Mouse (Mus musculus) hindbrain, embryonic 12.5 days (tissue): ENCODE measurements around the gene Sfr1. TPM values are rescaled to one million over a fixed set of nuclear protein-coding genes. Genes with fewer than 3 reads are reported as not detected.

Source experiments
- ATAC-seq: fragments of 200-750 bp; cut with Nextera tagmentation; 2 replicates; pipeline ENCODE4 v1.8.0; 2017; ENCODE audit warnings: moderate TSS enrichment; ENCODE audit not compliant: low FRiP score
- H3K27ac ChIP-seq: fragments of 300-500 bp; sonication (generic); 2 replicates; pipeline ENCODE4 v1.5.1; 2016; ENCODE audit warnings: mild to moderate bottlenecking
- H3K27me3 ChIP-seq: fragments of 300-500 bp; sonication (generic); 2 replicates; pipeline ENCODE4 v1.6.1; 2016; ENCODE audit warnings: mild to moderate bottlenecking
- H3K36me3 ChIP-seq: fragments of 300-500 bp; sonication (generic); 2 replicates; pipeline ENCODE4 v1.6.1; 2016; ENCODE audit warnings: mild to moderate bottlenecking
- H3K4me1 ChIP-seq: fragments of 300-500 bp; sonication (generic); 2 replicates; pipeline ENCODE4 v1.6.1; 2016
- H3K4me2 ChIP-seq: fragments of 300-500 bp; sonication (generic); replicated peaks from 2 replicates; pipeline ENCODE4 v1.6.1; 2016; ENCODE audit warnings: mild to moderate bottlenecking
- H3K4me3 ChIP-seq: fragments of 300-500 bp; sonication (generic); 2 replicates; pipeline ENCODE4 v1.5.1; 2016; ENCODE audit warnings: mild to moderate bottlenecking
- H3K9ac ChIP-seq: fragments of 300-500 bp; sonication (generic); 2 replicates; pipeline ENCODE4 v1.6.1; 2016; ENCODE audit warnings: mild to moderate bottlenecking, moderate library complexity
- H3K9me3 ChIP-seq: fragments of 300-500 bp; sonication (generic); replicated peaks from 2 replicates; pipeline ENCODE4 v1.6.1; 2016; ENCODE audit warnings: mild to moderate bottlenecking
- WGBS: fragments of 180-500 bp; shearing (Covaris S2); methylation state at CpG from one replicate; pipeline ENCODE4 v1.1.7; 2016; 5-methylcytosine and 5-hydroxymethylcytosine counted together
- polyA plus RNA-seq: library from polyadenylated mRNA; unstranded; fragments of >200 nt; fragmentation: Nextera tagmentation; extraction: Ambion mirVana; gene quantifications from 2 replicates; pipeline ENCODE4 v1.2.1, GENCODE M21; 2016

The Sfr1 gene
- 249 and 263 TPM in 2 replicates for polyA plus RNA-seq

DNA sequence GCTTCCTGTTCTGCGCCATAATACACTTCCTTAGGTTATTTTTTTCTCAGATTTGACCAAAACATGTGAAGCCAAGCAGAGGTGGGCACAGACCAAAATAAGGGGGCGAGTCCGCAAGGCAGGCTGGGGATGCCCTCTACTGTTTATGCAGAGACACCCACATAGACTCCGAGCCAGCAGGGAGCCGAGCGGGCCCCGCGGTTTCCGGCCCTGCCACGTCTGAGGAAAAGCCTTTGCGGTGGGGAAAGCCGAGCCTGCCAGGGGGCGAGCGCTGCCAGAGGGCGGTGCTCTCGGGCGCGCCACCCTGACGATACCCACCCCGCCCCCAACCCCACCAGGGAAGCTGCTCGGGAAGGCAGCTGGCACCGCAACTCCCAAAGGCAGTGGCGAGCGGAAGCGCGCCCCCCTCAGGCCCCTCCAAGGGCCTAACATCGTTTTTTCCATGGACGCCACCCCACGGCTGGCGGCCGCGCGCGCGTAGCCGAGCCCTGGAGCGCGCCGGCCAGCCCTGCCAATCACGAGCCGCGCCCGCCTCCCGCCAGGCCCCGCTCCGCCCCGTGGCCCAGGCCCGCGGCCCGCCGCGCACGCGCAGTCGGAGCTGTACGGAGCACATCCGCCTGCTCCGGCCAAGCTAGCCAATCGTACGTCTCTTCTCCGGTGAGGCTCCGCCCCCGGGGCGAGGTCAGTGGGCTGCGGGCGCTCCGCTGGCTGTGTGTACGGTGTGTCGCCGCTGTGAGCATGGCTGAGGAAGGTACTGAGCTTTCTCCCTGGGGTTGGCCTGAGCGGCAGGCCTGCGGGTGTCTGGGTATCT lies at the start of gene Sfr1:
Gene Sfr1, plus strand, starts transcription at position 612 of the 811 bp plus-strand sequence.
- H3K4me2 ChIP-seq, result peak within 1 kb of the TSS; percentile 80
- peak within 1 kb of the TSS; percentile 90 for H3K9ac ChIP-seq
- 0 out of 2 replicates have a peak, but pooled peaks cover 12% of the 10 kb centered on the region for H3K4me1 ChIP-seq
- WGBS, result 1% methylated on average over 68 of the region's 72 CpGs
- H3K4me3 ChIP-seq, result peak within 1 kb of the TSS; percentile 74
- peak; percentile 98 for ATAC-seq
- H3K27me3 ChIP-seq, result no peaks in the 10 kb centered on the region
- peaks cover 33% of the 10 kb centered on the region for H3K36me3 ChIP-seq
- H3K9me3 ChIP-seq, result no peaks in the 10 kb centered on the region
- H3K27ac ChIP-seq, result peak within 1 kb of the TSS; percentile 96

- 88% methylated on average over 7 of the region's 7 CpGs for WGBS
Measured at GRCm38 (mm10) chr19:47689592-47689991, 41.9 kb upstream of the Sfr1 start.

GRCm38 (mm10) chr19:47691994-47692393 lies 39.5 kb upstream of the Sfr1 start, which contains the start of gene Col17a1:
Gene Col17a1, minus strand, starts transcription at chr19:47692094.
- H3K4me3 ChIP-seq, result no peak within 1 kb of the TSS
- H3K27ac ChIP-seq, result no peak within 1 kb of the TSS
- no peak within 1 kb of the TSS for H3K9ac ChIP-seq
- H3K27me3 ChIP-seq, result no peaks in the 10 kb centered on the region
- H3K4me1 ChIP-seq, result no peaks in the 10 kb centered on the region
- WGBS, result 84% methylated on average over 6 of the region's 6 CpGs
- H3K9me3 ChIP-seq, result no peaks in the 10 kb centered on the region
- no peak for ATAC-seq
- no peak within 1 kb of the TSS for H3K4me2 ChIP-seq
- H3K36me3 ChIP-seq, result no peaks in the 10 kb centered on the region

More at GRCm38 (mm10) chr19:47689592-47689991, 41.9 kb upstream of the Sfr1 start:
- H3K4me3 ChIP-seq, result no peak overlapping the region
- no peak overlapping the region for H3K27ac ChIP-seq
- H3K27me3 ChIP-seq, result no peaks in the 10 kb centered on the region
- no peaks in the 10 kb centered on the region for H3K36me3 ChIP-seq
- H3K4me1 ChIP-seq, result no peaks in the 10 kb centered on the region
- no peak for ATAC-seq
- no peak overlapping the region for H3K4me2 ChIP-seq
- H3K9ac ChIP-seq, result no peak overlapping the region
- H3K9me3 ChIP-seq, result no peaks in the 10 kb centered on the region

DNA sequence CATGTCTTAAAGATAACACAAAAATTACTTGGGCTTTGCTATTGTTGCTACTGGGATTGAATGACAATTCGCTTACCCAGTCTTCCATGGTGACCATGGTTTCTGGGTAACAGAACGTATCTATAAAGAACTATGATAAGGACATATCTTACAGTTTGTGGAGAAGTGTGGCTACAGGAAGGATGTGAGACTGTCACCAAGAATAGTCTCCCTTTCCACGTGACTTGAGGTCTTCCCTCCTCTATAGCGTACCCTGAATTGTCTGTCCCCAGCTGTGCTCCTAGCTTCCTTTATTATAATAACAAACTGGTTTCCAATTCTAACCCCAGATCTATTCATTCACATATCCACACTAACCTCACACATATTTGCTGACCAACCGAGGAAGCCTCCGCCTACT lies 35.8 kb upstream of the Sfr1 start:
- Histone ChIP-seq H3K9me3 (no peaks in the 10 kb centered on the region), H3K36me3 (no peaks in the 10 kb centered on the region), H3K4me3 (no peak overlapping the region), H3K4me2 (no peak overlapping the region), H3K27ac (no peak overlapping the region), H3K4me1 (no peaks in the 10 kb centered on the region), H3K9ac (no peak overlapping the region), H3K27me3 (no peaks in the 10 kb centered on the region)
- no peak for ATAC-seq
- WGBS, result 93% methylated on average over 6 of the region's 6 CpGs

- 92% methylated on average over 8 of the region's 8 CpGs for WGBS
- Histone ChIP-seq H3K4me1 (no peaks in the 10 kb centered on the region), H3K27ac (no peak overlapping the region), H3K4me3 (no peak overlapping the region), H3K9me3 (no peaks in the 10 kb centered on the region), H3K4me2 (no peak overlapping the region), H3K27me3 (no peaks in the 10 kb centered on the region), H3K9ac (no peak overlapping the region), H3K36me3 (no peaks in the 10 kb centered on the region)
- ATAC-seq, result no peak
Measured at GRCm38 (mm10) chr19:47696411-47696810, 35.1 kb upstream of the Sfr1 start.

DNA sequence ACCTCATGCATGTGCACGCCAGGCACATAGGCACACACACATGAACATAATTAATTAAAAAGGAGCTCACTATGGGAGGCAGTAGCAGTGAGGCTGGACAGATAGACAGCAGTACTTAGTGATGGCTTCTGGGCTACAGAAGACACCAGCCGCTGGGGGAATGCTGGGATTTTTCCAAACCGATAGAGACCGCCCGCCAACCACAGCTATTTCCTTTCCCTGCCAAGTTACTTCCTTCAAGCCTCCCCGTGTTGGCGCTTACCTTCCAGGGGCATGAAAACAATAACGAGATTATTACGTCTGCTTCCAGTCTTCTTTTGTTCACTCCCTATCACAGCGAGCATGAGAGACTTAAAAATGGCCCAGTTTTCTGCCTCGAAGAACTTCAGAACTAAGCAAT lies 34.4 kb upstream of the Sfr1 start:
- Histone ChIP-seq H3K36me3 (no peaks in the 10 kb centered on the region), H3K4me1 (no peaks in the 10 kb centered on the region), H3K4me3 (no peak overlapping the region), H3K9ac (no peak overlapping the region), H3K9me3 (no peaks in the 10 kb centered on the region), H3K27me3 (no peaks in the 10 kb centered on the region), H3K27ac (no peak overlapping the region), H3K4me2 (no peak overlapping the region)
- WGBS, result 90% methylated on average over 11 of the region's 11 CpGs
- ATAC-seq, result no peak

- Histone ChIP-seq H3K9me3 (no peaks in the 10 kb centered on the region), H3K27ac (no peak overlapping the region), H3K4me3 (no peak overlapping the region), H3K27me3 (no peaks in the 10 kb centered on the region), H3K4me1 (no peaks in the 10 kb centered on the region), H3K36me3 (no peaks in the 10 kb centered on the region), H3K4me2 (no peak overlapping the region), H3K9ac (no peak overlapping the region)
- no peak for ATAC-seq
- 84% methylated on average over 9 of the region's 9 CpGs for WGBS
Measured at GRCm38 (mm10) chr19:47698266-47698665, 33.2 kb upstream of the Sfr1 start.

DNA sequence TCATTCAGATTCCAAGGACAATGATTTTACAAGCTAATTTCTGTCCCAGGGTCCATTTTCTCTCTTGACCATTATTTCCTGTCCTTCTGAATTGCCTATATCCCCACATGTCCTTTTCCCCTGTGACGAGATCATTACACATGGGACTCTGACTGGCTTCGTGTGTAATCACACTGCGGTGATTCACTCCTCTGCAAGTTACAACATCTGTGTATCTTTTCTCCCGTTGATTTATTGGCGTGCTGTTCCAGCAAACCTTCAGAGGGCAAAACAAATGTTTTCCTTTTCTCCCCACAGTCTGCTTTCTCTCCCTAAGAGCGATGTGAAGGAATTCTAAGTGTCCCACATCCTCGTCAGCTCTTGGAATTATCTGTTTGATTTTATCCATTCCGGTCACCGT lies 31.7 kb upstream of the Sfr1 start:
- no peaks in the 10 kb centered on the region for H3K36me3 ChIP-seq
- no peak overlapping the region for H3K9ac ChIP-seq
- WGBS, result 76% methylated on average over 9 of the region's 9 CpGs
- no peak overlapping the region for H3K4me3 ChIP-seq
- H3K9me3 ChIP-seq, result no peaks in the 10 kb centered on the region
- no peaks in the 10 kb centered on the region for H3K4me1 ChIP-seq
- no peak overlapping the region for H3K27ac ChIP-seq
- H3K27me3 ChIP-seq, result no peaks in the 10 kb centered on the region
- no peak overlapping the region for H3K4me2 ChIP-seq
- no peak for ATAC-seq

GRCm38 (mm10) chr19:47700509-47700908 lies 31.0 kb upstream of the Sfr1 start:
- Histone ChIP-seq H3K4me3 (no peak overlapping the region), H3K27me3 (no peaks in the 10 kb centered on the region), H3K4me1 (no peaks in the 10 kb centered on the region), H3K36me3 (no peaks in the 10 kb centered on the region), H3K27ac (no peak overlapping the region), H3K9me3 (no peaks in the 10 kb centered on the region), H3K9ac (no peak overlapping the region), H3K4me2 (no peak overlapping the region)
- WGBS, result 89% methylated on average over 8 of the region's 8 CpGs
- no peak for ATAC-seq

- Histone ChIP-seq H3K4me2 (no peak overlapping the region), H3K4me1 (no peaks in the 10 kb centered on the region), H3K4me3 (no peak overlapping the region), H3K27ac (no peak overlapping the region), H3K9ac (no peak overlapping the region), H3K27me3 (no peaks in the 10 kb centered on the region), H3K36me3 (no peaks in the 10 kb centered on the region), H3K9me3 (no peaks in the 10 kb centered on the region)
- WGBS, result 73% methylated on average over 13 of the region's 13 CpGs
- no peak for ATAC-seq
Measured at GRCm38 (mm10) chr19:47705080-47705771, 26.3 kb upstream of the Sfr1 start.

DNA sequence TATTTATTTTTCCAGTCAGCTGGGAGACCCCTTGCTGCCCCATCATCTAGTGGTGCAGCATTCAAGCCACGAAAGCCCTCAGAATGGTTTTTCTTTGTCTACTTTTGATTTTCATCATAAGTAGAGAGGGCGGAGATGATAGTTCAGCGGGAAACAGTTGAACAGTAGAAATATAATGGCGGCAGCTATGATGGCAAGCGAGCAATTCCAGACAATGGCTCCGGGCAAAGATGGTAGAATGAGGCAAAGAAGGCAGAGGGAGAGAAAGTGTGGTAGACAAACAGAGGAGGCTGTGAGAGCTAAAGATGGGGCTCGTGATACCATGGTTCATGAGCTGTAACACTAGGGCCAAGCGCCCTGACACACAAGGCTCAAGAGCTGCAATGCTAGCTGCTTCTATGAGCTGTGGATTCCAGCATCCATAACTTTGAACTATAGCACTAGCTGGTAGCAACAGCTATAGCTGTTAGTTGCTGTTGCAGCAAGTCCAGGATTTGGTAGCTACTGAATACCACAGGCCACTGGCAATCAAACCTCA lies 25.6 kb upstream of the Sfr1 start:
- Histone ChIP-seq H3K36me3 (no peaks in the 10 kb centered on the region), H3K27ac (no peak overlapping the region), H3K4me3 (no peak overlapping the region), H3K9ac (no peak overlapping the region), H3K27me3 (no peaks in the 10 kb centered on the region), H3K4me1 (no peaks in the 10 kb centered on the region), H3K4me2 (no peak overlapping the region), H3K9me3 (no peaks in the 10 kb centered on the region)
- 91% methylated on average over 8 of the region's 8 CpGs for WGBS
- no peak for ATAC-seq

- WGBS, result 84% methylated on average over 4 of the region's 4 CpGs
- Histone ChIP-seq H3K36me3 (no peaks in the 10 kb centered on the region), H3K9ac (no peak overlapping the region), H3K9me3 (no peaks in the 10 kb centered on the region), H3K27me3 (no peaks in the 10 kb centered on the region), H3K4me2 (no peak overlapping the region), H3K4me1 (no peaks in the 10 kb centered on the region), H3K4me3 (no peak overlapping the region), H3K27ac (no peak overlapping the region)
- ATAC-seq, result no peak
Measured at GRCm38 (mm10) chr19:47710376-47710775, 21.1 kb upstream of the Sfr1 start.
